Mouse (Mus musculus) liver, embryonic 15.5 days (tissue): ENCODE measurements around the gene Rgs17. TPM values are rescaled to one million over a fixed set of nuclear protein-coding genes. Genes with fewer than 3 reads are reported as not detected.

Experiments
- ATAC-seq: fragments of 200-750 bp; cut with Nextera tagmentation; 2 replicates; pipeline ENCODE4 v1.8.0; 2017; ENCODE audit warnings: moderate number of reproducible peaks, mild to moderate bottlenecking, moderate library complexity; ENCODE audit not compliant: insufficient read depth
- H3K27ac ChIP-seq: fragments of 300-500 bp; sonication (generic); replicated peaks from 2 replicates; pipeline ENCODE4 v1.5.1; 2015; ENCODE audit warnings: mild to moderate bottlenecking, inconsistent platforms
- H3K27me3 ChIP-seq: fragments of 300-500 bp; sonication (generic); 2 replicates; pipeline ENCODE4 v1.6.1; 2015; ENCODE audit warnings: mild to moderate bottlenecking, inconsistent platforms
- H3K36me3 ChIP-seq: fragments of 300-500 bp; sonication (generic); replicated peaks from 2 replicates; pipeline ENCODE4 v1.6.1; 2015; ENCODE audit warnings: moderate library complexity, mild to moderate bottlenecking, inconsistent platforms
- H3K4me1 ChIP-seq: fragments of 300-500 bp; sonication (generic); replicated peaks from 2 replicates; pipeline ENCODE4 v1.6.1; 2015; ENCODE audit warnings: inconsistent platforms
- H3K4me2 ChIP-seq: fragments of 300-500 bp; sonication (generic); 2 replicates; pipeline ENCODE4 v1.6.1; 2015; ENCODE audit warnings: moderate library complexity, mild to moderate bottlenecking, inconsistent platforms
- H3K4me3 ChIP-seq: fragments of 300-500 bp; sonication (generic); replicated peaks from 2 replicates; pipeline ENCODE4 v1.5.1; 2015; ENCODE audit warnings: mild to moderate bottlenecking, inconsistent platforms
- H3K9ac ChIP-seq: fragments of 300-500 bp; sonication (generic); 2 replicates; pipeline ENCODE4 v1.6.1; 2015; ENCODE audit warnings: moderate library complexity, mild to moderate bottlenecking, inconsistent platforms
- H3K9me3 ChIP-seq: fragments of 300-500 bp; sonication (generic); replicated peaks from 2 replicates; pipeline ENCODE4 v1.6.1; 2016; ENCODE audit warnings: inconsistent platforms
- WGBS: fragments of 180-500 bp; shearing (Covaris S2); methylation state at CpG from one replicate; pipeline ENCODE4 v1.1.7; 2015; ENCODE audit warnings: mixed read lengths; ENCODE audit not compliant: insufficient replicate concordance; 5-methylcytosine and 5-hydroxymethylcytosine counted together
- polyA plus RNA-seq: library from polyadenylated mRNA; unstranded; fragments of >200 nt; fragmentation: Nextera tagmentation; extraction: Ambion mirVana; gene quantifications from 2 replicates; pipeline ENCODE4 v1.2.1, GENCODE M21; 2015

Gene Rgs17
- polyA plus RNA-seq, 1 experiment from 2014 or later = 0.03 TPM

- Histone ChIP-seq H3K4me1 (peaks cover 44% of the 10 kb centered on the region), H3K27me3 (no peaks in the 10 kb centered on the region), H3K9me3 (no peaks in the 10 kb centered on the region), H3K4me2 (peak overlapping the region; percentile 85), H3K9ac (peak overlapping the region; percentile 55), H3K27ac (peak overlapping the region; percentile 57), H3K36me3 (peaks cover 49% of the 10 kb centered on the region), H3K4me3 (peak overlapping the region; percentile 93)
- ATAC-seq = no peak
- 0% methylated on average over 1 of the region's 1 CpGs for WGBS
Measured at GRCm38 (mm10) chr10:5803739-5804138, 118.5 kb downstream of the Rgs17 start.

DNA sequence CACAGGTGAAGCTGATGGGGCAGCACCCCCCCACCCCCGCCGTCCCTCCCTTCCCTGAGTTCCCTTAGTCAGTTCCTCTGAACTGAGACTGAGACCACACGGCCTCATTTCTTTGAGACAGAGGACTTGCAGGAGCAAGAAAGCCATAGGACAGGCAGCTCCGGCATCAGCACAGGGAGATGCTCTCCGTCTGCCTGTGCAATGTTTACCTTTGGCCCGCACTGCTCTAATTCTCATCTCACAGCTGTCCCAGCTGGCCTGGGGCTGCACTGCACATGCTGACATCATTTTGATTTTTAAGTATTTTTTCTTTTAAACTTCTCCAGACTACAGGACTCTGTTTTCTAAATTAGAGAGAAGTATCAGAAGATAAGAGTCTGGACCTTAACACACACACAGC, 119.3 kb downstream of the Rgs17 start:
- H3K9ac ChIP-seq = peak overlapping the region; percentile 55
- ATAC-seq = no peak
- H3K27me3 ChIP-seq = no peaks in the 10 kb centered on the region
- H3K27ac ChIP-seq = peak overlapping the region; percentile 35
- H3K9me3 ChIP-seq = no peaks in the 10 kb centered on the region
- WGBS = 21% methylated on average over 6 of the region's 6 CpGs
- H3K36me3 ChIP-seq = peaks cover 57% of the 10 kb centered on the region
- H3K4me3 ChIP-seq = peak overlapping the region; percentile 93
- H3K4me1 ChIP-seq = peaks cover 42% of the 10 kb centered on the region
- peak overlapping the region; percentile 85 for H3K4me2 ChIP-seq

DNA sequence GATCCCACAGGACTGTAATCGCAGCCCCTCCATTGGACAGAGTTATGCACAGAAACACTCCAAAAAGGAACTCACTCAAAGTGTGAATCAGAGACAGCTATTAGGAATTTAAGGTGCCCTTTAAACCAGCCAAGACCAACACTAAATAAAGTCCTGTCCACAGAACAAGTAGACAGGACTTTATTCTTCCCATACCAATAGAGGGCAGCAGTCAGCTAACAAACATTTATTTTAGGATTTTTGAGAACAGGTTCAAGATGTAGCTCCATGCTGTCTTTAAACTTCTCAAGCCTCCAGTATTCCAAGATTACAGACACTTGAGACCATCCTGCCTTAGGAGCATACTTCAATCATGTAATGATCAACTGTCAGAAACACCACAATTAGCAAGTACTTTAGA, 121.7 kb downstream of the Rgs17 start:
- H3K27ac ChIP-seq = no peak overlapping the region
- no peak for ATAC-seq
- H3K4me3 ChIP-seq = no peak overlapping the region
- peaks cover 66% of the 10 kb centered on the region for H3K36me3 ChIP-seq
- H3K9me3 ChIP-seq = no peaks in the 10 kb centered on the region
- peak overlapping the region; percentile 85; the same call in 1 of the 2 replicates for H3K4me2 ChIP-seq
- H3K9ac ChIP-seq = no peak overlapping the region
- no peaks in the 10 kb centered on the region for H3K27me3 ChIP-seq
- WGBS = 90% methylated on average over 1 of the region's 1 CpGs
- H3K4me1 ChIP-seq = peaks cover 25% of the 10 kb centered on the region

DNA sequence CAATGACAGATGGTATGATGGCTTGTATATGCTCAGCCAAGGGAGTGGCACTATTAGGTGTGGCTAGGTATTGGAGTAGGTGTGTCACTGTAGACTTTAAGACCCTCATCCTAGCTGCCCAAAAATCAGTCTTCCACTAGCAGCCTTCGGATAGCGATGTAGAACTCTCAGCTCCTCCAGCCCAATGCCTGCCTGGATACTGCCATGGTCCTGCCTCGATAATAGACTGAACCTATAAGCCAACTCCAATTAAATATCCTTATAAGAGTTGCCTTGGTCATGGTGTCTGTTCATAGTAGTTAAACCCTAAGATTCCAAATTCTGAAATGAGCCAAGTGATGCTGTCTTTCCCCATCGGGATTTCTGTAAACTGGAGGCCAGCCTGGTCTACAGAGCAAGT, 124.1 kb downstream of the Rgs17 start:
- no peak overlapping the region for H3K4me2 ChIP-seq
- H3K9ac ChIP-seq = no peak overlapping the region
- no peak overlapping the region for H3K4me3 ChIP-seq
- H3K27me3 ChIP-seq = no peaks in the 10 kb centered on the region
- H3K36me3 ChIP-seq = peaks cover 58% of the 10 kb centered on the region
- WGBS = 79% methylated on average over 4 of the region's 4 CpGs
- ATAC-seq = no peak
- no peak overlapping the region for H3K27ac ChIP-seq
- H3K4me1 ChIP-seq = peaks cover 25% of the 10 kb centered on the region
- no peaks in the 10 kb centered on the region for H3K9me3 ChIP-seq

DNA sequence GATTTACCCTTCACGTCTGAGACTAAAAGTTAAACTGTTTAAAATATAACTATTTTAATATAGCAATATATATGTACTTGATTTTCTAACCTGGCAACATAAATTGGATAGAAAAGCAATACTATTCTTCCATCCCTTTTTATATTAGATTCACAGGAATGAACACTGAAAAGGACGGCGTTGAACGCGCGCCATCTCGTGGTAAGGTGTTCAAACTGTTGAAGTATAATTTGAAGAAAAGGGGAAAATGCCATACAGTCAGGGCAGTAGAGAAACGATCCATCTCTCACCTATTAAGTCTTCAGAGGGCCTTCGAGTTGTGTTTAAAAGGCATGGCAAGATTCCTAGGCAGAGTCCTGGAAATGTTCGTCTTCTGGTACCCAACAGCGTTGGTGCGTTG, 131.5 kb downstream of the Rgs17 start:
- Histone ChIP-seq H3K4me1 (no peaks in the 10 kb centered on the region), H3K4me3 (no peak overlapping the region), H3K27ac (no peak overlapping the region), H3K4me2 (no peak overlapping the region), H3K9ac (no peak overlapping the region), H3K36me3 (no peaks in the 10 kb centered on the region), H3K27me3 (peaks cover 11% of the 10 kb centered on the region; the same call in 1 of the 2 replicates), H3K9me3 (no peaks in the 10 kb centered on the region)
- WGBS = 17% methylated on average over 12 of the region's 12 CpGs
- ATAC-seq = no peak

GRCm38 (mm10) chr10:5786923-5787322, 135.3 kb downstream of the Rgs17 start:
- peaks cover 11% of the 10 kb centered on the region; the same call in 1 of the 2 replicates for H3K27me3 ChIP-seq
- no peak overlapping the region for H3K9ac ChIP-seq
- no peak for ATAC-seq
- 11% methylated on average over 4 of the region's 4 CpGs for WGBS
- H3K4me3 ChIP-seq = no peak overlapping the region
- H3K27ac ChIP-seq = no peak overlapping the region
- no peaks in the 10 kb centered on the region for H3K36me3 ChIP-seq
- H3K9me3 ChIP-seq = no peaks in the 10 kb centered on the region
- H3K4me1 ChIP-seq = no peaks in the 10 kb centered on the region
- H3K4me2 ChIP-seq = no peak overlapping the region

Other genes with a start within 250 kb of the Rgs17 start
- 82.7 and 89.3 TPM in 2 replicates for gene Fbxo5, start 116.8 kb downstream of the Rgs17 start, polyA plus RNA-seq
- 6.0 and 6.6 TPM in 2 replicates for gene Mtrf1l, start 98.5 kb downstream of the Rgs17 start, polyA plus RNA-seq